Mouse (Mus musculus) limb, embryonic 11.5 days (tissue): Measurements from ENCODE around the gene Neurod2. TPM values are rescaled to one million over a fixed set of nuclear protein-coding genes. Genes with fewer than 3 reads are reported as not detected.

Source experiments
- ATAC-seq: fragments of 200-750 bp; cut with Nextera tagmentation; 2 replicates; pipeline ENCODE4 v1.8.0; 2017; ENCODE audit warnings: low read depth; ENCODE audit not compliant: insufficient number of reproducible peaks, low FRiP score, low TSS enrichment
- DNase-seq: peaks from one replicate; pipeline ENCODE4 v3.0.0-alpha.2; 2015; ENCODE audit warnings: low spot score
- H3K27ac ChIP-seq: fragments of 300-500 bp; sonication (generic); replicated peaks from 2 replicates; pipeline ENCODE4 v1.5.1; 2014; ENCODE audit warnings: low read depth, mild to moderate bottlenecking, low read length
- H3K27me3 ChIP-seq: fragments of 300-500 bp; sonication (generic); 2 replicates; pipeline ENCODE4 v1.6.1; 2014; ENCODE audit warnings: mild to moderate bottlenecking, low read length, mixed read lengths; ENCODE audit not compliant: control insufficient read depth, insufficient read depth
- H3K36me3 ChIP-seq: fragments of 300-500 bp; sonication (generic); 2 replicates; pipeline ENCODE4 v1.6.1; 2014; ENCODE audit warnings: mild to moderate bottlenecking, low read length, moderate library complexity, mixed read lengths; ENCODE audit not compliant: control insufficient read depth, insufficient read depth
- H3K4me1 ChIP-seq: fragments of 300-500 bp; sonication (generic); 2 replicates; pipeline ENCODE4 v1.6.1; 2014; ENCODE audit warnings: low read length, mixed read lengths; ENCODE audit not compliant: control insufficient read depth, insufficient read depth
- H3K4me2 ChIP-seq: fragments of 300-500 bp; sonication (generic); 2 replicates; pipeline ENCODE4 v1.6.1; 2014; ENCODE audit warnings: low read depth, mild to moderate bottlenecking, moderate library complexity; ENCODE audit not compliant: severe bottlenecking
- H3K4me3 ChIP-seq: fragments of 300-500 bp; sonication (generic); 2 replicates; pipeline ENCODE4 v1.5.1; 2014; ENCODE audit warnings: low read depth, low read length
- H3K9ac ChIP-seq: fragments of 300-500 bp; sonication (generic); 2 replicates; pipeline ENCODE4 v1.6.1; 2014; ENCODE audit warnings: mild to moderate bottlenecking, low read length
- H3K9me3 ChIP-seq: fragments of 300-500 bp; sonication (generic); 2 replicates; pipeline ENCODE4 v1.6.1; 2016; ENCODE audit warnings: low read length; ENCODE audit not compliant: control insufficient read depth
- WGBS: fragments of 180-500 bp; shearing (Covaris S2); extraction: QIAGEN DNeasy Blood & Tissue Kit; methylation state at CpG from one replicate; pipeline ENCODE4 v1.1.7; 2014; 5-methylcytosine and 5-hydroxymethylcytosine counted together
- polyA plus RNA-seq: library from polyadenylated mRNA; unstranded; fragments of >200 nt; fragmentation: Nextera tagmentation; extraction: Ambion mirVana; gene quantifications from 2 replicates; pipeline ENCODE4 v1.2.1, GENCODE M21; 2014

The Neurod2 gene
- polyA plus RNA-seq, 1 experiment from 2014 or later, result not detected

DNA sequence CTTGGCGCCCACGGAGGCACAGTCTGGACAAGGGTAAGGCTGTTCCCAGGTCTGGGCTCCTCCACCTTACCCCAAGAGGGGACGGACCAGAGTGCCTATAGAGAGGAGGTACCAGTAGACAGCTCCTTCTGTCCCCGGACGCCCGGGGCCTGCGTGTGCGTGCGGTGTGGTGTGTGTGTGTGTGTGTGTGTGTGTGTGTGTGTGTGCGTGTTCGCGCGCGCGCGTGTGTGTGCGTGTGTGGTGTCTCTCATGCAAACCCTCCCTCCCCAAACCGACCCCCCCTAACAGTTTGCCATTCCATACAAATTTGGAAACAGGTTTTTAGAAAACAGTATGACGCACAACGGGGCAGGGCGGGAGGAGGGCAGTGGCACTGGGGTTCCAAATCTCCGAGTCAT is 3.6 kb downstream of the Neurod2 start:
- Histone ChIP-seq H3K4me1 (0 out of 2 replicates have a peak, but pooled peaks cover 7% of the 10 kb centered on the region), H3K36me3 (no peaks in the 10 kb centered on the region), H3K9ac (no peak overlapping the region), H3K4me2 (no peak overlapping the region), H3K9me3 (no peaks in the 10 kb centered on the region), H3K27ac (no peak overlapping the region), H3K27me3 (peaks cover 97% of the 10 kb centered on the region), H3K4me3 (no peak overlapping the region)
- ATAC-seq (no peak), DNase-seq (no peak)
- WGBS, result 4% methylated on average over 22 of the region's 22 CpGs

DNA sequence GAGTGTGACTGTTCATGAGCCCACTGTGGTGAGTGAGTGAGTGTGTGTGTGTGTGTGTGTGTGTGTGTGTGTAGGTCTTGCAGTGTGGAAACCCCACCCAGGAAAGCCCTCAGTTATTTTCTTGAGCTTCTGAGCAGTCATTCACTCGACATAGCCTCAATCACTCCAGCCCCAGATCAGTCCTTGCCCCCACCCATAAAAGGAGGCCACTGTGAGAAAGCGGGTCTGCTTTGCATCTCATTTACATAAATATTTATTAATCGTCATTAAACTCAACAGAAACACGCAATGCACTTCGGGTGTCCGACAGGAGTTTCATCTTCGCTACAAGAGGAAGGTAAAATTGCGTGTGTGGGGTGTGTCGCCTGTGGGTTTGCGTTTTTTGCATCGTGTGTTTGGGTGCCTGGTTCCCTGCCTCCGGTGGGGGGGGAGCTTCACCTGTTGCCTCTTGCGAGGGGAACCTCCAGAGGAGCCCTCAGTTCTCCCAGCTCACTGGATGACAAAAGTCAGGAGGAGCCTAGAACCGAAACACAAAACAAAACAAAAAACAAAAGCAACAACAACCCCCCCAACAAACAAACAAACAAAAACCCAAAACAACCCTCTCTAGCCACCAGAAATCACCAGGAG is 4.1 kb downstream of the Neurod2 start:
- Histone ChIP-seq H3K27ac (no peak overlapping the region), H3K27me3 (peaks cover 97% of the 10 kb centered on the region), H3K36me3 (no peaks in the 10 kb centered on the region), H3K9me3 (no peaks in the 10 kb centered on the region), H3K4me1 (0 out of 2 replicates have a peak, but pooled peaks cover 7% of the 10 kb centered on the region), H3K4me3 (no peak overlapping the region), H3K4me2 (no peak overlapping the region), H3K9ac (no peak overlapping the region)
- no peak for ATAC-seq
- 5% methylated on average over 14 of the region's 14 CpGs for WGBS
- DNase-seq, result no peak

DNA sequence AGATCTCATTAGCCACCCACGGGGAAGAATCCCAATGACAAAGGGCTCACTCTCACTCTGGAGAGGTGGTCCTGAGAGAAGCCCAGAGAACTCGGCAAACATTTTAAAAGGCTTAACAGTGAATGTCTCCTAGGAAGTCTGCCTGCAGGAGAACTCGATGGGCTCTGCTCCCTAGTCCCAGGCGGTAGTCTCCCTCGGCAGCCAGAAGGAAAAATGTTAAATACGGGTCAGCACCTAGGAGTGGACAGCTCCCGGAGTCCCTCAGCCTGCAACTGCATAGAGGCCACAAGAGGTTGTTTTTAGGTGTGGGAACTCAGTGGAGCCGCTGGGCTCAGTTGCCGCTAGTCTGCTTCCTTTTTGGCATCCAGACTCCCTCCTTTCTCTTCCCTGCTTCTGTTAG is 5.5 kb downstream of the Neurod2 start:
- ATAC-seq (no peak), DNase-seq (peak; percentile 82)
- Histone ChIP-seq H3K9ac (no peak overlapping the region), H3K36me3 (no peaks in the 10 kb centered on the region), H3K9me3 (no peaks in the 10 kb centered on the region), H3K4me1 (0 out of 2 replicates have a peak, but pooled peaks cover 7% of the 10 kb centered on the region), H3K4me2 (no peak overlapping the region), H3K27me3 (peaks cover 97% of the 10 kb centered on the region), H3K4me3 (no peak overlapping the region), H3K27ac (no peak overlapping the region)
- WGBS, result 2% methylated on average over 9 of the region's 9 CpGs

DNA sequence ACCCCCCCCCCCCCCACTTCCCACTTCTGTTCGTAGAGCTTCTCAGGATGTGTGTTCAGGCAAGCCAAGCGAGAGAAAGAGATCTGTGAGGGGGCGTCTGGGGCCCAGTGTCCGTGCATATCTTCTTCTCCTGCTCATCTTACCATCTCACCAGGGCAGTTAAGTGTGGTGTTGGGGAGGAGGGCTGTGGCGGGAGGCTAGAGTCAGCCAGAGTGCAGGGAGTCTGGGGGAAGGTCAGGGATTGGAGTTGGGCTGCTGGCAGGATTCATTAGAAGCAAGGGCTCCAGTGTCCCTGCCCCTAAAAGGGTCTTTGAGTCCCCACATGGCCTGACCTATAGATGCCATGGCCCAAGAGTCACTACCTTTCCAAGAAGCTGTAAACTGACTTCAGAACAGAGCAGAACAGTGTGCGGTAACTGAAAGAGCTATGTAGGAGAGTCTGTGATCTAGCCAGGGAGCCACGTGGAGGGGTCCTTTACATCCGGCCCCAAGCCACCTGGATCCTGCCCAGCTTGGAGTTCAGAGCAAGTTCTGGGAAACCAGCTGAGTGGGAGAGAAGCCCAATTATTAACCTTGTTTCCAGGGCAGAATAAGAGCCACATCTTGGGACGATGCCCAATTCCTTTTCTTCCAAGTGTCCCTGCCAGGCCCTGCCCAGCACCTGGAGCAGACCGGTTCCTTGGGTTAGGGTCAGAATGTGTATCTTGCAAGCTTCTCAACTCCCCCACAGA is 6.1 kb downstream of the Neurod2 start:
- no peak overlapping the region for H3K9ac ChIP-seq
- 0 out of 2 replicates have a peak, but pooled peaks cover 4% of the 10 kb centered on the region for H3K4me1 ChIP-seq
- no peak for DNase-seq
- no peak overlapping the region for H3K4me2 ChIP-seq
- H3K4me3 ChIP-seq, result no peak overlapping the region
- no peaks in the 10 kb centered on the region for H3K9me3 ChIP-seq
- WGBS, result 3% methylated on average over 10 of the region's 10 CpGs
- no peak overlapping the region for H3K27ac ChIP-seq
- no peaks in the 10 kb centered on the region for H3K36me3 ChIP-seq
- H3K27me3 ChIP-seq, result peaks cover 97% of the 10 kb centered on the region
- no peak for ATAC-seq

DNA sequence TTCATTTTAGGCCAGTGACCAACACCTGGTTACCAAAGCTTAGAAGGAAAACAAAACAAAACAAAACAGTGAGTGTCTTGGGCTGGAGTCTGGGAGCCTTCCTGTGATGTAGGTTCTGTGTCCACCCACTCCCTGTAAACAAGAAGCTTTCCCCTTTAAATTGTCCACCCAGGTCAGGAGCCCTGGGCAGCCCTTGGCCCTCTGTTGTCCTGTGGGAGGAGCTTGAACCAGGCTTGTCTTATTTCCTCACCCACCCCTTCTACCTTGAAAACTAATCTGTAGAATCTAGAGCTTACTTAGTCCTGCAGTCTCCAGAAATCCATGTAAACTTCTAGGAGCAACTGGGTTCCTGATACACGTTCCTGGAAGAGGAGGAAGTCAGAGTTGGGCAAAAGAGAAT is 7.3 kb downstream of the Neurod2 start:
- 7% methylated on average over 1 of the region's 1 CpGs for WGBS
- Histone ChIP-seq H3K4me3 (no peak overlapping the region), H3K4me1 (no peaks in the 10 kb centered on the region), H3K4me2 (no peak overlapping the region), H3K36me3 (no peaks in the 10 kb centered on the region), H3K27me3 (peaks cover 97% of the 10 kb centered on the region), H3K27ac (no peak overlapping the region), H3K9ac (no peak overlapping the region), H3K9me3 (no peaks in the 10 kb centered on the region)
- ATAC-seq (no peak), DNase-seq (no peak)

DNA sequence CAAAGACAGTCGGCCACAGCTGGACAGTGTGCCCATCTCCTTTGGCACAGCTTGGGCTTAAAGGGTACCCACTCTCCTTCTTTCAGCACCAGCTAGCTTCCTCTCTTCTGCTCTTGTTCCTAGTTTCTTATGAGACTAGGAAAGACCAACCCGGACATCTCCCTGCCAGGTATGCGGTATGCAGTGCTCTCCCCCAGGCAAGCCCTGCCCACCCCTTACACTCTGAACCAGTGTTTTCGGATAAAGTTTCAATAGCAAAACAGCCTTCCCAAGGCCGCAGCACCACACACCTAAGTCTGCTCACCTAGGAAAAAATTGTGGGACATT is 7.8 kb downstream of the Neurod2 start:
- ATAC-seq (no peak), DNase-seq (no peak)
- H3K9me3 ChIP-seq, result no peaks in the 10 kb centered on the region
- 3% methylated on average over 5 of the region's 5 CpGs for WGBS
- H3K9ac ChIP-seq, result no peak overlapping the region
- H3K4me2 ChIP-seq, result no peak overlapping the region
- no peak overlapping the region for H3K27ac ChIP-seq
- peaks cover 97% of the 10 kb centered on the region for H3K27me3 ChIP-seq
- no peaks in the 10 kb centered on the region for H3K4me1 ChIP-seq
- H3K36me3 ChIP-seq, result no peaks in the 10 kb centered on the region
- H3K4me3 ChIP-seq, result no peak overlapping the region

DNA sequence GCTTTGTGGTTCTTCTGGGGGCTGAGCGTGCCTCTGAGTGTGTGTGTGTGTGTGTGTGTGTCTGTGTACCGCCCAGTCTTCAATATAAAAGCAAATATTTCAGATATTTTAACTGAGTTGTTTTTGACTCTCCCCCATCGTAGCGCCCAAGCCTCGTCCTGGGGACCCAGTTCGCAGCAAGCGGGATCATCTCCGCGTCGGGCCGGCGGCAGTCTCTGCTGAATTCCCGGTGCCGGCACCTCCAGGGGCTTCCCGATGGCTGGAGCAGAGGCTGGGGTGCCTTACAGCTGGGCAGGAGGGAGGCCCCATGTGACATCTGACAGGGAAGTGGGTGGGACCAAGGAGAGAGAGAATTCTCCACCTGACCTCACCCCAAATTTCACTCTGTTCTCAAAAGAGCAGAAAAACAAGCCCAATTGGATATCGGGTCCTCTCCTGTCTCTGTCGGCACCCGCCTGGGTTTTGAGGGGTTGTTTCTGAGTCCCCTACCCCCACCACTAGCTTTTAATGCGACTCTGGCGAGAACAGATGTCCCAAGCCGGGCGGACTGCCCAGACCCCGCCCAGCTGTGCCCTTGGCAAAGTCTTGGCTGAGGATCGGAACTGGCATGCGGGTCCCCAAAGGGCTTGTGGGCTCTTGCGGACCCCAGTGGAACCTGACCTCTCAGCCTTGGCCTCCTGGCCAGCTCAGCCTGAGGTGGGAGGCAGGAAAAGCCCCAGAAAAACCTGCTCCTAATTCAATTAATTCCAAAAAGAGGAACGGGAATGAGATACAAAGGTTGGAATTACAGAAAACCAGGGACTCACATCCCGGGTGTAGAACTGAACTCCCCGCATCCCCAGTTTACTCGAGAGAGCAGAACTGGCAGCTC is 8.4 kb downstream of the Neurod2 start:
- Histone ChIP-seq H3K27me3 (peaks cover 99% of the 10 kb centered on the region), H3K27ac (no peak overlapping the region), H3K9ac (no peak overlapping the region), H3K36me3 (no peaks in the 10 kb centered on the region), H3K4me3 (no peak overlapping the region), H3K9me3 (no peaks in the 10 kb centered on the region), H3K4me1 (no peaks in the 10 kb centered on the region), H3K4me2 (no peak overlapping the region)
- ATAC-seq, result no peak
- no peak for DNase-seq
- 2% methylated on average over 30 of the region's 30 CpGs for WGBS

DNA sequence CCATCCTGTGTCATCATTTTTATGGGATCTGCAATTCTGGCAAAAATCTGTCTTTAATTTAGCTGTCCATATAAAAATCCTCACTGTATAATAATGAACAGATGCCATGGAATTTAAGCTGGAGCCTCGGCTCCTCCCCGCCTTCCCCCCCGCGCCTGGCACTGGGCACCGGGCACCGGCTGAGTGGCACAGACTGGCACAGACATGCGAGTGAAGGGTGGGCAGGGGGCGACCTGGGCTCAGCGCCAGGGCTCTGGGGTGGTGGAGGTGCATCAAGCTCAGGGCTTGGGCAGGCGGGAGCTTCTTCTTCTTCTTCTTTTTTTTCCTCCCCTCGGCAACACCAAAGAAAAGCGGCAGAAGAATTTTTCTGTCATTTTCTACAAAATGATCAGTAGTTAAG is 9.1 kb downstream of the Neurod2 start:
- no peaks in the 10 kb centered on the region for H3K36me3 ChIP-seq
- H3K27ac ChIP-seq, result no peak overlapping the region
- H3K4me2 ChIP-seq, result no peak overlapping the region
- WGBS, result 10% methylated on average over 12 of the region's 12 CpGs
- ATAC-seq (no peak), DNase-seq (no peak)
- no peaks in the 10 kb centered on the region for H3K9me3 ChIP-seq
- no peak overlapping the region for H3K9ac ChIP-seq
- no peak overlapping the region for H3K4me3 ChIP-seq
- H3K4me1 ChIP-seq, result no peaks in the 10 kb centered on the region
- peaks cover 99% of the 10 kb centered on the region for H3K27me3 ChIP-seq
